Mouse (Mus musculus) right cerebral cortex, adult 2 months (tissue): ENCODE results near the gene Prickle1.

Experiments
- DNase-seq, 2 experiments: peaks; one replicate each; pipeline ENCODE4 v3.0.0; 2021 to 2022; ENCODE audit warnings: low spot score in 2 of 2

The Prickle1 gene

GRCm38 (mm10) chr15:93510690-93511336 lies 84.9 kb downstream of the Prickle1 start:
- no peak for DNase-seq

GRCm38 (mm10) chr15:93504808-93505207 lies 90.9 kb downstream of the Prickle1 start:
- DNase-seq = peak in 1 of 2 experiments; percentile 48

- no peak for DNase-seq
Observed at GRCm38 (mm10) chr15:93503201-93503745, 92.4 kb downstream of the Prickle1 start.

- DNase-seq = no peak
Observed at GRCm38 (mm10) chr15:93502703-93503102, 93.0 kb downstream of the Prickle1 start.

- no peak for DNase-seq
Observed at GRCm38 (mm10) chr15:93499866-93500265, 95.8 kb downstream of the Prickle1 start.

- DNase-seq = no peak
Observed at GRCm38 (mm10) chr15:93494700-93495099, 101.0 kb downstream of the Prickle1 start.

GRCm38 (mm10) chr15:93489597-93489996 lies 106.1 kb downstream of the Prickle1 start:
- no peak for DNase-seq

- DNase-seq = no peak
Observed at GRCm38 (mm10) chr15:93486066-93486465, 109.6 kb downstream of the Prickle1 start.

GRCm38 (mm10) chr15:93485252-93485651 lies 110.4 kb downstream of the Prickle1 start:
- no peak for DNase-seq

GRCm38 (mm10) chr15:93484261-93484710 lies 111.4 kb downstream of the Prickle1 start:
- DNase-seq = no peak

- DNase-seq = no peak
Observed at GRCm38 (mm10) chr15:93481112-93481511, 114.6 kb downstream of the Prickle1 start.

GRCm38 (mm10) chr15:93479445-93479844 lies 116.2 kb downstream of the Prickle1 start:
- DNase-seq = peak in 1 of 2 experiments; percentile 27

GRCm38 (mm10) chr15:93478676-93479075 lies 117.0 kb downstream of the Prickle1 start:
- DNase-seq = no peak

GRCm38 (mm10) chr15:93477729-93478128 lies 118.0 kb downstream of the Prickle1 start:
- no peak for DNase-seq

- DNase-seq = no peak
Observed at GRCm38 (mm10) chr15:93475688-93476087, 120.0 kb downstream of the Prickle1 start.

GRCm38 (mm10) chr15:93474277-93474676 lies 121.4 kb downstream of the Prickle1 start:
- peak; percentile 36 to 46 for DNase-seq

GRCm38 (mm10) chr15:93472089-93472488 lies 123.6 kb downstream of the Prickle1 start:
- no peak for DNase-seq

GRCm38 (mm10) chr15:93471651-93472050 lies 124.0 kb downstream of the Prickle1 start:
- peak in 1 of 2 experiments; percentile 24 for DNase-seq

- no peak for DNase-seq
Observed at GRCm38 (mm10) chr15:93461066-93461465, 134.6 kb downstream of the Prickle1 start.

- no peak for DNase-seq
Observed at GRCm38 (mm10) chr15:93459422-93459821, 136.3 kb downstream of the Prickle1 start.

GRCm38 (mm10) chr15:93456005-93456404 lies 139.7 kb downstream of the Prickle1 start:
- DNase-seq = no peak

- no peak for DNase-seq
Observed at GRCm38 (mm10) chr15:93453296-93453695, 142.4 kb downstream of the Prickle1 start.
